Mouse (Mus musculus) ovary, adult 10 weeks (tissue): ENCODE results near the gene Skint3. TPM values are rescaled to one million over a fixed set of nuclear protein-coding genes. Genes with fewer than 3 reads are reported as not detected.

Experiments
- polyA plus RNA-seq: library from polyadenylated mRNA; stranded (reverse); fragments of 350-450 nt; fragmentation: Illumina TruSeq; extraction: RNeasy Lipid Tissue Mini Kit (QIAGEN cat#74804); gene quantifications from one replicate; pipeline ENCODE4 v1.2.3, GENCODE M21; 2014

Gene Skint3
- polyA plus RNA-seq, result 1.5 TPM

DNA sequence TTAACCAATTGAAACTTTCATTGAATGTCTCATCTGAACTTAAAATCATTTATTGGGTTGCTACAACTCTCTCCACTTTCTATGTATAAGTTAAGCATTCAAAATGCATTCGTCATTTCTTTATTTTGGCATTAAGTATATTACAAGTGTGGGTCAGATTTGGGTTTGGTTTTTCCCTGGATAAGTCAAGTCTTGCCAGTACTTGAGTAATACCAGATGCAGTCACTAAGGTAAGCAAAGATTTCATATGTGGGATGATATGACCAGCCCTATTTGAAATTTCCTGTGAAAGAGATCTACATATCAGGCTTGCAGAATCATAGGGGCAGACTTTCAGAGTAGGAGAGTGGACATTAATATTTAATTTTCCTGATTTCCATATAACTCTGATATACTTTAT, at the start of gene Skint3:
Skint3 (plus strand) TSS at position 301 of the 400 bp plus-strand sequence.

Other genes starting within 250 kb of the Skint3 start
- not detected for gene Skint1, start 226.0 kb upstream of the Skint3 start, polyA plus RNA-seq
- gene Skint4, start 160.2 kb upstream of the Skint3 start, polyA plus RNA-seq, result not detected
- not detected for gene Skint9, start 201.7 kb downstream of the Skint3 start, polyA plus RNA-seq